Mouse (Mus musculus) stomach, embryonic 14.5 days (tissue): ENCODE data around the gene Mcoln2. TPM values are rescaled to one million over a fixed set of nuclear protein-coding genes. Genes with fewer than 3 reads are reported as not detected.

ENCODE experiments used
- ATAC-seq: fragments of 200-750 bp; cut with Nextera tagmentation; 2 replicates; pipeline ENCODE4 v1.8.0; 2017; ENCODE audit warnings: low read depth, moderate TSS enrichment; ENCODE audit not compliant: insufficient number of reproducible peaks, insufficient read depth, low FRiP score
- H3K27ac ChIP-seq: fragments of 300-500 bp; sonication (generic); 2 replicates; pipeline ENCODE4 v1.5.1; 2014; ENCODE audit warnings: mild to moderate bottlenecking, low read length, moderate library complexity, mixed read lengths
- H3K27me3 ChIP-seq: fragments of 300-500 bp; sonication (generic); 2 replicates; pipeline ENCODE4 v1.6.1; 2014; ENCODE audit warnings: low read length, control low read depth, mixed read lengths; ENCODE audit not compliant: control insufficient read depth, insufficient read depth
- H3K36me3 ChIP-seq: fragments of 300-500 bp; sonication (generic); 2 replicates; pipeline ENCODE4 v1.6.1; 2014; ENCODE audit warnings: mild to moderate bottlenecking, control low read depth, low read length, moderate library complexity, mixed read lengths; ENCODE audit not compliant: control insufficient read depth, insufficient read depth
- H3K4me1 ChIP-seq: fragments of 300-500 bp; sonication (generic); 2 replicates; pipeline ENCODE4 v1.6.1; 2014; ENCODE audit warnings: low read length, control low read depth, mixed read lengths; ENCODE audit not compliant: control insufficient read depth, insufficient read depth
- H3K4me2 ChIP-seq: fragments of 300-500 bp; sonication (generic); replicated peaks from 2 replicates; pipeline ENCODE4 v1.6.1; 2014; ENCODE audit warnings: low read depth, low read length, control low read depth
- H3K4me3 ChIP-seq: fragments of 300-500 bp; sonication (generic); 2 replicates; pipeline ENCODE4 v1.5.1; 2014; ENCODE audit warnings: low read depth, low read length, control low read depth
- H3K9ac ChIP-seq: fragments of 300-500 bp; sonication (generic); replicated peaks from 2 replicates; pipeline ENCODE4 v1.6.1; 2014; ENCODE audit warnings: low read depth, mild to moderate bottlenecking, control low read depth, low read length, moderate library complexity, mixed read lengths
- H3K9me3 ChIP-seq: fragments of 300-500 bp; sonication (generic); 2 replicates; pipeline ENCODE4 v1.6.1; 2016; ENCODE audit warnings: low read depth, low read length, control low read depth; ENCODE audit not compliant: control insufficient read depth
- WGBS: fragments of 180-500 bp; shearing (Covaris S2); extraction: QIAGEN DNeasy Blood & Tissue Kit; methylation state at CpG from one replicate; pipeline ENCODE4 v1.1.7; 2014; 5-methylcytosine and 5-hydroxymethylcytosine counted together
- polyA plus RNA-seq: library from polyadenylated mRNA; unstranded; fragments of >200 nt; fragmentation: Nextera tagmentation; extraction: Ambion mirVana; gene quantifications from 2 replicates; pipeline ENCODE4 v1.2.1, GENCODE M21; 2014

Mcoln2 gene
- polyA plus RNA-seq, 1 experiment from 2014 or later = 1.4 TPM

DNA sequence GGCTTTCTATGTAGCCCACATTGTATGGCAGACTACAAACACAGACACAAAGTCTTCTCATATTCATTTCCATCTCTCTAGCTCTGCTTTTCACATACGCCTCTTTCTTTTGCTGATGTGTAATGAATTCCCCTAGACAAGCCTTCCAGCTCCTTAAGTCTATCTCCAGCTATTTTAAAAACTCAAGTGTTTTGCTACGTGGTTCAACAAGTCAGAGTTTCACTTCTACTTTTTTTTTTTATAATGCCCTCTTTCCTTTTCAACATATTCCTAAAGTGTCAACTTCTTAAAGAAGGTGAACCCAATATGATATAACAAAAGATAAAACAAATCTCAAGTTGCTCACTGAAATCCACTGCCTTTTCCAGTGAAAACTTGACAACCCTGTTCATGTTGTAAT is 62.3 kb downstream of the Mcoln2 start:
- Histone ChIP-seq H3K9ac (no peak overlapping the region), H3K27me3 (no peaks in the 10 kb centered on the region), H3K4me1 (0 out of 2 replicates have a peak, but pooled peaks cover 5% of the 10 kb centered on the region), H3K9me3 (no peaks in the 10 kb centered on the region), H3K4me2 (no peak overlapping the region), H3K4me3 (no peak overlapping the region), H3K36me3 (no peaks in the 10 kb centered on the region), H3K27ac (no peak overlapping the region)
- ATAC-seq = no peak
- 83% methylated on average over 2 of the region's 2 CpGs for WGBS

GRCm38 (mm10) chr3:146213336-146213735 is 63.7 kb downstream of the Mcoln2 start:
- Histone ChIP-seq H3K4me3 (no peak overlapping the region), H3K4me2 (no peak overlapping the region; the same call in 1 of the 2 replicates), H3K9ac (no peak overlapping the region), H3K4me1 (0 out of 2 replicates have a peak, but pooled peaks cover 5% of the 10 kb centered on the region), H3K27me3 (no peaks in the 10 kb centered on the region), H3K36me3 (no peaks in the 10 kb centered on the region), H3K27ac (no peak overlapping the region), H3K9me3 (no peaks in the 10 kb centered on the region)
- ATAC-seq = no peak
- whole genome bisulfite sequencing = 23% methylated on average over 5 of the region's 5 CpGs

GRCm38 (mm10) chr3:146216561-146216960 is 66.9 kb downstream of the Mcoln2 start:
- no peak overlapping the region for H3K27ac ChIP-seq
- no peaks in the 10 kb centered on the region for H3K27me3 ChIP-seq
- ATAC-seq = no peak
- H3K4me1 ChIP-seq = 0 out of 2 replicates have a peak, but pooled peaks cover 5% of the 10 kb centered on the region
- H3K4me2 ChIP-seq = no peak overlapping the region
- H3K36me3 ChIP-seq = no peaks in the 10 kb centered on the region
- WGBS = 89% methylated on average over 3 of the region's 3 CpGs
- no peak overlapping the region for H3K9ac ChIP-seq
- no peak overlapping the region for H3K4me3 ChIP-seq
- no peaks in the 10 kb centered on the region for H3K9me3 ChIP-seq

DNA sequence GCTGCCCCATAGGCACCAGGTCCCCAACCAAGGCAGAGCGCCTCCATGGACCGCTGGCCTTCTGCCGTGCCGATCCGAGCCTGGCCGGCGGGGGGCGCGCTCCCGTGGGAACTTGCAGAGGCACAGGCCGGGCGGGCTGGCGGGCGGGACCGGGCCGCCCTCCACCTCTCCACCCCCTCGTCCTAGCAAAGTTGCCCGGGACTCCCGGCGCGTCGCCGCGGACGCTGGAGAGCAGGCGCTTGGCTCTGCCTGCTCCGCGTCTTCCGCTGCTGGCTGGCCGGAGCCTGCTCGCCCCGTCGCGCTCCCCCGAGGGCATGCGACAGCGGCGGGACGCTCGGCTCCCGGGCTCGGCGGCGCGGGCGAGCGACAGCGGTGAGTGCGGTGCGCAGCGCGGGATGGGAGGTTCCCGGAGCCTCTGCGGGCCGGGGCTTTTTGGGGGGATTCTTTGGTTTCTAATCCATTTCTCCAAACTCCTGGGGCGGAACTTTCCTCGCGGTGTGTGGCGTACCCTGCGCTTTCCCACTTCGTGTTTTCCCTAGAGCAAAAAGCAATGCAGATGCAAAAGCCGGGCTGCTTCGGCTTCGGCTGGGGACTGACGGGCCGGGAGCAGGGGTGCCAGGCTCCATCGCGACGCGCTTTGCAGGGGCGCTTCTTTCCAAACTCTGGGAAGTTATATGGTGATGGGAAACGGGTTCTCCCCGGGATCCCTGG is 71.3 kb downstream of the Mcoln2 start, which contains the start of gene Lpar3:
Gene Lpar3, plus strand, starts transcription at position 188 of the 711 bp plus-strand sequence.
- Histone ChIP-seq H3K4me3 (peak within 1 kb of the TSS; percentile 45), H3K4me2 (peak within 1 kb of the TSS; percentile 78), H3K36me3 (no peaks in the 10 kb centered on the region), H3K27me3 (no peaks in the 10 kb centered on the region), H3K9ac (no peak within 1 kb of the TSS; the same call in 1 of the 2 replicates), H3K27ac (no peak within 1 kb of the TSS), H3K4me1 (no peaks in the 10 kb centered on the region), H3K9me3 (no peaks in the 10 kb centered on the region)
- WGBS = under 1% methylated on average over 71 of the region's 73 CpGs
- ATAC-seq = peak; percentile 81

DNA sequence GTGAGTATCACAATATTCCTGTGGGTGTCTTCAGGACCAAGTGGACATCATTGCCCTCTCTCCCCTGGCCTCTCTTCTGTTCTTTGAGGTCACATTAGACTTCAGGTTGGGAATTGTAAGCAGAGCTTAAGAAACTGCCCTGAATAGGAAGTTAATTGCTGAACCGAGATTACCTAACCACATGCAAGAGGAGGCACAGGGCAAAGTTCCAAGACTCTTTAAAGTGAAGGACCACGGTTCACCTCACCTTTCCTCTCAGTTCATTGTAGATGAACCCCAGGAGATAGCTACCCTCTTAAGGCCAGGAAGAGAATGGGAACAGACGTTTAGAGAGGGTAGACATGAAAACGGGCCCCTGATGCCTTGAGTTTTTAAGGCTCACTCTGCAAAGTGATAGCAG is 74.6 kb downstream of the Mcoln2 start:
- 77% methylated on average over 4 of the region's 4 CpGs for WGBS
- no peak for ATAC-seq
- Histone ChIP-seq H3K27me3 (no peaks in the 10 kb centered on the region), H3K9me3 (no peaks in the 10 kb centered on the region), H3K4me2 (no peak overlapping the region), H3K4me3 (no peak overlapping the region), H3K9ac (no peak overlapping the region), H3K27ac (no peak overlapping the region), H3K4me1 (no peaks in the 10 kb centered on the region), H3K36me3 (no peaks in the 10 kb centered on the region)

GRCm38 (mm10) chr3:146225061-146225761 is 75.6 kb downstream of the Mcoln2 start:
- Histone ChIP-seq H3K9ac (no peak overlapping the region), H3K27ac (no peak overlapping the region), H3K4me2 (no peak overlapping the region), H3K36me3 (no peaks in the 10 kb centered on the region), H3K9me3 (no peaks in the 10 kb centered on the region), H3K4me3 (no peak overlapping the region), H3K27me3 (no peaks in the 10 kb centered on the region), H3K4me1 (no peaks in the 10 kb centered on the region)
- 80% methylated on average over 7 of the region's 7 CpGs for WGBS
- no peak for ATAC-seq

DNA sequence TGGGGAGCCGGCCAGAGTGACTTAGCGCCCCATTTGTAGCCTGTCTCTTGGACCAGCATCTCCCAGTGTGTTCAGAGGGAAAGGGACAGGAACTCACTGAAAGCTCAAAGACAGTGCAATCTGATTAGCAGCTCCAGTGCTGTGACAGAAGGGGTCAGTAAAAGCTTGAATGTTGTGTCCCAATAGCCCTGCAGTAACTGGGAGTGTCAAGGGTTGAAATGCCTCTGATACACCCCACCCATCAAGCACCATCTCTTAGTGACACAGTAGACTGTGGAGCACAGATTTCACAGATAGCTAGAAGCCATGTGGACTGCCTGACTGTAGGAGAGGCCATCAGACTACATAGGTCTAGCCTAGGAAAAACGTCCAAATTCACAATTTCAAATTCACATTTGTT is 77.8 kb downstream of the Mcoln2 start:
- Histone ChIP-seq H3K9me3 (no peaks in the 10 kb centered on the region), H3K27me3 (no peaks in the 10 kb centered on the region), H3K4me3 (no peak overlapping the region), H3K36me3 (no peaks in the 10 kb centered on the region), H3K4me2 (no peak overlapping the region), H3K4me1 (no peaks in the 10 kb centered on the region), H3K27ac (no peak overlapping the region), H3K9ac (no peak overlapping the region)
- WGBS = 55% methylated on average over 3 of the region's 3 CpGs
- no peak for ATAC-seq

- WGBS = 84% methylated on average over 13 of the region's 13 CpGs
- no peaks in the 10 kb centered on the region for H3K4me1 ChIP-seq
- ATAC-seq = no peak
- H3K4me3 ChIP-seq = no peak overlapping the region
- H3K27ac ChIP-seq = no peak overlapping the region
- H3K36me3 ChIP-seq = no peaks in the 10 kb centered on the region
- no peak overlapping the region for H3K9ac ChIP-seq
- H3K4me2 ChIP-seq = no peak overlapping the region
- H3K27me3 ChIP-seq = no peaks in the 10 kb centered on the region
- no peaks in the 10 kb centered on the region for H3K9me3 ChIP-seq
These were observed 79.1 kb downstream of the Mcoln2 start for GRCm38 (mm10) chr3:146228559-146229310.
